Mouse (Mus musculus): ENCODE measurements at regions not wholly inside any gene's neighbourhood (a gene's known extent, or its start where the extent isn't known, plus 50 kb on each side); places are given as distances from the start of the nearest gene placed in this dataset.

DNA sequence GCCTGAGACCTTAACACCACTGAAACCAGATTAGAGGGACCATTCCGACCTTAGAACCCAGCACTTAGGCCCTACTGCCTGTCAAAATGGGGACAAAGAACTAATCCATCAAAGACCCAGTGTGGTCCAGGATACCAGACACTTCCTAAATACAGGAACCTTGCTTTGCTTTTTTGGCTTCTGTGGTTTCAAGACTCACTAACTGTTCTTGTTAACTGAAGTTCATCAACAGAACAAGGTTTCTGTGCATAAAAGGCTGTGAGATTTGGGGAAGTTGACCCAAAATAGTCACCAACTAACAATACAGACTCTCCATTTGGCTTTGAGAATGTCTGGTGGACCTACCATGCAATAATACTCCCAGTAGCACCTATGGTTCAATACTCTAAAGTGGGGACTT, 56.4 kb upstream of the Arglu1 start:
- no peak overlapping the region for H3K4me3 ChIP-seq (ENCODE audit: low read depth, low read length)
- no peaks in the 10 kb centered on the region for H3K9me3 ChIP-seq (replicated peaks; ENCODE audit: control insufficient read depth, low read length)
- WGBS, result 75% methylated on average over 1 of the region's 1 CpGs
- no peak for TF ChIP-seq EP300 (IDR thresholded peaks at IDR 0.05; ENCODE audit: low read depth)
- no peak for TF ChIP-seq CTCF (IDR thresholded peaks at IDR 0.05; ENCODE audit: low read depth)
- no peaks in the 10 kb centered on the region for H3K36me3 ChIP-seq (replicated peaks; ENCODE audit: control insufficient read depth, insufficient read depth, low read length)
- H3K4me1 ChIP-seq (ENCODE audit: control insufficient read depth, insufficient read depth), result no peaks in the 10 kb centered on the region
- H3K9ac ChIP-seq (replicated peaks; ENCODE audit: low read depth, low read length), result no peak overlapping the region
- H3K4me2 ChIP-seq (ENCODE audit: low read depth, low read length), result no peak overlapping the region
- ATAC-seq (ENCODE audit: insufficient read depth, low read depth) (no peak), DNase-seq (ENCODE audit: low spot score) (no peak)
- no peaks in the 10 kb centered on the region for H3K27me3 ChIP-seq (ENCODE audit: control insufficient read depth, insufficient read depth, low read length)
- H3K27ac ChIP-seq (ENCODE audit: low read depth), result no peak overlapping the region

GRCm38 (mm10) chr8:8745615-8746285, 55.4 kb upstream of the Arglu1 start:
- DNase-seq (ENCODE audit: low spot score) (no peak), ATAC-seq (ENCODE audit: insufficient read depth, low read depth) (no peak)
- Histone ChIP-seq H3K36me3 (replicated peaks; ENCODE audit: control insufficient read depth, insufficient read depth, low read length) (no peaks in the 10 kb centered on the region), H3K9ac (replicated peaks; ENCODE audit: low read depth, low read length) (no peak overlapping the region), H3K4me2 (ENCODE audit: low read depth, low read length) (no peak overlapping the region), H3K9me3 (replicated peaks; ENCODE audit: control insufficient read depth, low read length) (no peaks in the 10 kb centered on the region), H3K27me3 (ENCODE audit: control insufficient read depth, insufficient read depth, low read length) (no peaks in the 10 kb centered on the region), H3K27ac (ENCODE audit: low read depth) (no peak overlapping the region), H3K4me1 (ENCODE audit: control insufficient read depth, insufficient read depth) (no peaks in the 10 kb centered on the region), H3K4me3 (ENCODE audit: low read depth, low read length) (no peak overlapping the region)
- no peak for TF ChIP-seq EP300 (IDR thresholded peaks at IDR 0.05; ENCODE audit: low read depth)
- no peak for TF ChIP-seq CTCF (IDR thresholded peaks at IDR 0.05; ENCODE audit: low read depth)
- 66% methylated on average over 9 of the region's 9 CpGs for WGBS
